ENCODE assay signal across 1 mouse cellular context in genomic region chr11:120796614-120796946, GRCm38 (mm10).
A peak's percentile ranks its signal among the peaks of the same experiment; 100 is the strongest.
TF ChIP-seq lines count a peak whose summit lies in the region.

No protein-coding gene starts in this region.

TF ChIP-seq in MEL, 35 proteins besides CTCF, POLR2A, EP300 and RAD21:
- TF ChIP-seq POLR2AphosphoS5 (IDR thresholded peaks at IDR 0.05; ENCODE audit: borderline replicate concordance, low read depth, low read length) (no peak), ZC3H11A (IDR thresholded peaks at IDR 0.05; ENCODE audit: low read depth, low read length) (no peak), MXI1 (IDR thresholded peaks at IDR 0.05; ENCODE audit: low read depth, low read length) (peak; percentile 64), MEF2A (IDR thresholded peaks at IDR 0.05; ENCODE audit: extremely low read depth, insufficient replicate concordance, low read depth, low read length, poor library complexity, severe bottlenecking) (peak; percentile 85; the same call in 1 of the 2 replicates), MYC (IDR thresholded peaks at IDR 0.05; ENCODE audit: low read depth, low read length) (0 out of 2 replicates have a peak, but pooled peaks have one; percentile 5), ETS1 (IDR thresholded peaks at IDR 0.05; ENCODE audit: low read depth, low read length) (0 out of 2 replicates have a peak, but pooled peaks have one; percentile 35), CHD1 (IDR thresholded peaks at IDR 0.05; ENCODE audit: low read depth, low read length) (no peak), SMC3 (IDR thresholded peaks at IDR 0.05; ENCODE audit: low read depth, low read length) (peak; percentile 30), MAFK (IDR thresholded peaks at IDR 0.05; ENCODE audit: borderline replicate concordance, low read depth, low read length) (no peak), MAZ (IDR thresholded peaks at IDR 0.05; ENCODE audit: low read depth, low read length) (no peak), POLR2AphosphoS2 (IDR thresholded peaks at IDR 0.05; ENCODE audit: low read length) (no peak), HCFC1 (IDR thresholded peaks at IDR 0.05; ENCODE audit: low read depth, low read length) (no peak), KAT2A (conservative IDR thresholded peaks at IDR 0.05; ENCODE audit: low read depth, low read length) (no peak), TCF12 (IDR thresholded peaks at IDR 0.05; ENCODE audit: low read depth, low read length) (no peak), SIN3A (IDR thresholded peaks at IDR 0.05; ENCODE audit: low read length) (no peak; the same call in none of the 2 replicates), GATA1 (IDR thresholded peaks at IDR 0.05; ENCODE audit: low read depth, low read length) (no peak; the same call in none of the 2 replicates), GABPA (IDR thresholded peaks at IDR 0.05; ENCODE audit: low read depth, low read length) (no peak), NRF1 (IDR thresholded peaks at IDR 0.05; ENCODE audit: insufficient read depth, low read depth, low read length, poor library complexity, severe bottlenecking) (no peak), UBTF (IDR thresholded peaks at IDR 0.05; ENCODE audit: borderline replicate concordance, insufficient read depth, low read depth, low read length) (no peak), TBP (IDR thresholded peaks at IDR 0.05; ENCODE audit: low read depth, low read length) (peak; percentile 99), TAL1 (IDR thresholded peaks at IDR 0.05; ENCODE audit: low read length) (no peak), ZMIZ1 (IDR thresholded peaks at IDR 0.05; ENCODE audit: low read depth, low read length) (no peak), NELFE (IDR thresholded peaks at IDR 0.05; ENCODE audit: low read depth, low read length) (no peak), USF1 (IDR thresholded peaks at IDR 0.05; ENCODE audit: low read depth, low read length) (no peak), MYB (IDR thresholded peaks at IDR 0.05; ENCODE audit: low read depth, low read length) (no peak)
